Mouse (Mus musculus) heart, embryonic 10.5 days (tissue): Measurements from ENCODE around the gene Bbs9. TPM values are rescaled to one million over a fixed set of nuclear protein-coding genes. Genes with fewer than 3 reads are reported as not detected.
"Not testable (repeated sequence)": the region's sequence is repeated elsewhere in the genome, so short reads cannot be mapped to it uniquely, and the experiment has no call there.

ENCODE experiments used
- DNase-seq: peaks from one replicate; pipeline ENCODE4 v3.0.0-alpha.2; 2017; ENCODE audit warnings: low spot score
- H3K27ac ChIP-seq: fragments of 300-500 bp; sonication (generic); 2 replicates; pipeline ENCODE4 v1.5.1; 2016; ENCODE audit warnings: mild to moderate bottlenecking
- H3K27me3 ChIP-seq: fragments of 300-500 bp; sonication (generic); 2 replicates; pipeline ENCODE4 v1.6.1; 2016; ENCODE audit warnings: mild to moderate bottlenecking; ENCODE audit not compliant: poor library complexity, insufficient read depth, severe bottlenecking
- H3K36me3 ChIP-seq: fragments of 300-500 bp; sonication (generic); 2 replicates; pipeline ENCODE4 v1.6.1; 2016; ENCODE audit warnings: mild to moderate bottlenecking, moderate library complexity
- H3K4me1 ChIP-seq: fragments of 300-500 bp; sonication (generic); 2 replicates; pipeline ENCODE4 v1.6.1; 2016; ENCODE audit warnings: mild to moderate bottlenecking
- H3K4me3 ChIP-seq: fragments of 300-500 bp; sonication (generic); 2 replicates; pipeline ENCODE4 v1.5.1; 2016; ENCODE audit warnings: mild to moderate bottlenecking, moderate library complexity
- H3K9me3 ChIP-seq: fragments of 300-500 bp; sonication (generic); 2 replicates; pipeline ENCODE4 v1.6.1; 2016; ENCODE audit warnings: mild to moderate bottlenecking, moderate library complexity
- whole genome bisulfite sequencing: fragments of 180-500 bp; shearing (Covaris S2); methylation state at CpG from one replicate; pipeline ENCODE4 v1.1.7; 2016; 5-methylcytosine and 5-hydroxymethylcytosine counted together
- polyA plus RNA-seq: library from polyadenylated mRNA; unstranded; fragments of >200 nt; fragmentation: Nextera tagmentation; extraction: Ambion mirVana; gene quantifications from 2 replicates; pipeline ENCODE4 v1.2.1, GENCODE M21; 2016

Gene Bbs9
- polyA plus RNA-seq, 1 experiment from 2014 or later = 6.7 TPM

DNA sequence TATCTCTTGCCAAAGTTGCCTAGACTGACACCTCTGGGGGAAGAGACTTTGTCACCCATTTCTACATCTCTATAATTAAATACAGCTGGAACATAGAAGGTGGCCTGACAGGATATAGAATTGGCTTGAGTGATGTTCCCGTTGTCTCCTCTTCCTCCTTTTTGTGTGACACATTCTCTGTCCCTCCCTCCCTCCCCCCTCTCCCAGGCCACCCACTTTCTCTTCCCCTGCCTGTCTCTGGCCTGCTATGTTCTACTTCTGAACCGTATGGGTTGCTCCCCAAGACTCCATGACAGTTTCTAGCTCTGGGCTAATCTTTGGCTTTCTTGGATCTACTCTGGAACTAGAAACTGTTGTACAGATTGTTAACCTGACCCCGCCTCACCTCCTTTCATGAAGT, 348.3 kb downstream of the Bbs9 start:
- H3K27me3 ChIP-seq = no peaks in the 10 kb centered on the region
- H3K27ac ChIP-seq = no peak overlapping the region
- H3K9me3 ChIP-seq = no peaks in the 10 kb centered on the region
- H3K4me1 ChIP-seq = peaks cover 11% of the 10 kb centered on the region; the same call in 1 of the 2 replicates
- 53% methylated on average over 3 of the region's 3 CpGs for WGBS
- no peak overlapping the region for H3K4me3 ChIP-seq
- no peaks in the 10 kb centered on the region for H3K36me3 ChIP-seq
- DNase-seq = no peak

DNA sequence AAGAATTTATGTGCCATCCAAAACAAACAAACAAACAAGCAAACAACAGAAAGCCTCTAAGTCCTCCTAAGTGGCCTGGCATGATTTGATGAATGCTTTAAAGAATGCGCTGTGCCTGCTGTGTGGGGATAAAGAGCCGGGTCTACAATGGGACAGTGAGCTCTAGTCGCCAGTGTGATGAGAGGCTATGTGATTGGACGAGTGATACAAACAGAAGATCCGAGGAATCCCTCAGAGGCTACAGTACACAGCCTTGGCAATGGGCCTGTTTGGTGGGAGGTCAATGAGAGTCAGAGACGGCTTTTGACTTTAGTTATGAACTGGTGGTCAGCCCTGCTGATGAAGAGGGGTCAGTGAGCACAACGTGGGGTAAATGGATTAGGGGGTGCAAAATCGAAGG, 349.4 kb downstream of the Bbs9 start:
- Histone ChIP-seq H3K27ac (no peak overlapping the region), H3K27me3 (no peaks in the 10 kb centered on the region), H3K4me3 (no peak overlapping the region), H3K9me3 (no peaks in the 10 kb centered on the region), H3K4me1 (peaks cover 11% of the 10 kb centered on the region; the same call in 1 of the 2 replicates), H3K36me3 (no peaks in the 10 kb centered on the region)
- 52% methylated on average over 8 of the region's 8 CpGs for WGBS
- no peak for DNase-seq

DNA sequence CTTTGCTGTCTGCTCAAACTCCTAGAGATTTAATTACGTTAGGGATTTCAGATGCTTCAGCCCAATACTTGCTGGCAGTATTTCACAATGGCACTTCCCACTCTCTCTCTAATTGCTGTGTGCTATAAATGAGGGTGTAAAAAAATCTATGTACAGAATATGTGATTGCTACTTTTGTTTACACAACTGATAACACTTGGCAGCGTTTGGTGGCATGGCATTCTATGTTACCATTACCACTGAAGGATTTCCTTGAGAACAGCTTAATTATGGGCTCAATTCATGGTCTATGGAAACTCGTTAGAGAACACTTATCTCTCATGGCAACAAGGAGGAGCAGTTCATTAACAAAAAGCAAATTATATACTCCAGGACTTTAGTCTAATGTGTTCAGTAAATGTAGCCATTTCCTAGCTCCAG, 351.1 kb downstream of the Bbs9 start:
- H3K36me3 ChIP-seq = no peaks in the 10 kb centered on the region
- peaks cover 17% of the 10 kb centered on the region for H3K4me1 ChIP-seq
- H3K27me3 ChIP-seq = no peaks in the 10 kb centered on the region
- H3K27ac ChIP-seq = no peak overlapping the region
- WGBS = 70% methylated on average over 3 of the region's 3 CpGs
- H3K9me3 ChIP-seq = no peaks in the 10 kb centered on the region
- no peak for DNase-seq
- no peak overlapping the region for H3K4me3 ChIP-seq

DNA sequence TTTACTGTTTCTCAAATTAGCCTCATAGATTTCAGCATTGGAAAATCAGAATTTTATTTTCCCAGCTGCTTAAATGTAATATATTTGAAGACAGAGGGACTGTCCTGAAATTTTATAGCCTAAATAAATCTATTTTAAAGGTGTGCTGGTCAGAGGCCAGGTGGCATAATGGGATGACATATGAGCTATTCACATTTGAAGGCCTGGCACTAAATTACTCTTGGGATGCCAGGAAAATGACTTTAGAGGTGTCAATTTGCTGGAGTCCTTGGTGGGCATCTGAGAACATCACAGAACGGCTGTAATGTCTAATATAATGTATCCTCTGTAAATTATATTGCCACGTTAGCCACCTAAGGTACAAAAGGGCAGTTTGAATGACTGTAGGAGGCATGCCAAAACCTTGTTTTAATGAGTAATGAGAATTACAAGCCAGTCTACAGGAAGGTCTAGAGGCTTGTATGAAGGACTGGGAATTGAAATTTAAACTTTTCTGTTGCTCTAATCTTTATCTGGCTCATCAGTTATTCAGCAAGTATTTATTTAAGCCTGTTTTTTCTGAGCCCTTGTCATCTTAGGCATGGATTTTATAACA, 351.8 kb downstream of the Bbs9 start:
- Histone ChIP-seq H3K9me3 (no peaks in the 10 kb centered on the region), H3K4me1 (peaks cover 17% of the 10 kb centered on the region), H3K27ac (no peak overlapping the region), H3K36me3 (no peaks in the 10 kb centered on the region), H3K4me3 (no peak overlapping the region), H3K27me3 (no peaks in the 10 kb centered on the region)
- WGBS = 86% methylated on average over 2 of the region's 2 CpGs
- no peak for DNase-seq

DNA sequence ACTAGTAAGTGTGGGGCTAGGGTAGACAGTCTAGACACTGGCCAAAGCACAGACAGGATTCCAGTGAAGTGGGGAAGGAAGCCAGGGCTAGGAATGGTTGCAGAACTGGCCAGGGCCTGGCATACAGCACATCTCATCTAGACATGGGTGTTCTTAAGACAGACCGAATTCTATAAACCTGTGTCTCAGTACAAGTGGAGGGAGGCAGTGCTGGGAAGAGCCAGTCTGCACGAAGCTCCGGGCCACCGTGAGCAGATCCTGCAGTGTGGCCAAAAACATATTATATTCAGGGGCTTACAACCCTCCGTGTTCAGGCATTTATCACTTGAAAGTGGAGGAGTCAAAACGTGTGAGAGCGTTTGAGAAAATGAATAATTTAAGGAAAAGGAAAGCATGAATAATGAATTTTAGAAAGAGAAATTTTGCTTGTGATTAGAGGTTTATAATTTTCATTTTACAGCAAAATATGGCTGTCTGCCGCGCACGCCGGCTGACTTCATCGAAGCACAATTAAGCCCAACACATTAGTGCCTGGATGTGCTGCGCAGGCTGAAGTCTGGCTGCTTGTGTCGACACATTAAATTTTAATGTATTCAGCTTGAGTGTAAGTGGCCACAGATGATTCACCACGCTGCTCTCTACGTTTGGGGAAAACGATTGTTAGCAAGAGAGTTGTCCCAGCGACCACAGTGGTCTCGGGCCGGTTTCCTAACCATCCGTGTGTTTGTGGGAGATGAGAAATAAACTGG, 353.9 kb downstream of the Bbs9 start:
- H3K27me3 ChIP-seq = no peaks in the 10 kb centered on the region
- WGBS = 89% methylated on average over 21 of the region's 21 CpGs
- H3K9me3 ChIP-seq = no peaks in the 10 kb centered on the region
- peaks cover 13% of the 10 kb centered on the region for H3K4me1 ChIP-seq
- no peaks in the 10 kb centered on the region for H3K36me3 ChIP-seq
- DNase-seq = no peak
- H3K4me3 ChIP-seq = no peak overlapping the region
- no peak overlapping the region for H3K27ac ChIP-seq

DNA sequence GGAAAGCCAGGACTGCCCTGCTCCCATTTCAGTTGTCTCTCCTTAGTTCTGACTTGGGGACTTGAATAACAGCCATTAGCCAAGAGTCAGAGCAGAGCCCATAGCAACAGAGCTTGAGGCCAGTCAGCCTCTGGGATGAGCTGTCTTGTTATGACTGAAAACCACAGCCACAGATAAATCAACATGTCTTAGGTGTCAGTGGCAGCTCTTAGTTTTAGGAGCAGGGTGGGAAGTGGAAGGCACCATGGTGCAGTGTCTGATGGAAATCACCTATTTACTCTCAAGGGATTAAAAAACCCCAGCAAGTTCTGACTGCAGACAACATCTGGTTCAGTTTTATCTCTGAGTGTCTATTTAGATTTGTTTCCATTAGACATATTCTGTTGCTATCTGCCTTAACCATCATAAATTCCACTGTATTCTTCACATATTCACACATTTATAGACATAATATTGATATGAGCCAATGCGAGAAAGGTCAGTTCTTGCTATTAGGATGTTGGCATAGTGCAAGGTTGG, 359.5 kb downstream of the Bbs9 start:
- Histone ChIP-seq H3K4me1 (peaks cover 20% of the 10 kb centered on the region), H3K36me3 (no peaks in the 10 kb centered on the region), H3K27ac (no peak overlapping the region), H3K27me3 (no peaks in the 10 kb centered on the region), H3K9me3 (no peaks in the 10 kb centered on the region), H3K4me3 (no peak overlapping the region)
- WGBS = 90% methylated on average over 1 of the region's 1 CpGs
- no peak for DNase-seq

DNA sequence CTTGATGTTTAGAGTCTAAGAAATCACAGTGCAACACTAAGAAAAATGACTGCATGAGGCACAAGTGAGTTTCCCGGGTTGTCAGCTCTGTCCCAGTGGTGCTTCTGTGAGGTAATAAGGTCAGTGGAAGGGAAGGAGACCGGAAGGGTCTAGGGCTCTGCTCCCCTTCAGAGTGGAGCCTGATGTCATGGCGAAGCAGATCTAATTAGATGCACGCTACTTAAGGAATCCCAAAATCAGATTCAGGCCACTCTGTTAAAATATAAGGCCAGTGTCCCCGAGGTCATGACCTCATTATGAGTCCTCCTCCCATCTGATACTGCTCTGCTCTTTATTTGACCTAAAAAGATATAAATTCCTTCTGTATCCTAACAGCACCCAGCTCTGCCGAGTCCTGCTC, 361.5 kb downstream of the Bbs9 start:
- Histone ChIP-seq H3K36me3 (no peaks in the 10 kb centered on the region), H3K4me3 (no peak overlapping the region), H3K4me1 (peaks cover 14% of the 10 kb centered on the region), H3K9me3 (no peaks in the 10 kb centered on the region), H3K27me3 (no peaks in the 10 kb centered on the region), H3K27ac (peak overlapping the region; percentile 44; the same call in 1 of the 2 replicates)
- DNase-seq = no peak
- 69% methylated on average over 6 of the region's 6 CpGs for WGBS

DNA sequence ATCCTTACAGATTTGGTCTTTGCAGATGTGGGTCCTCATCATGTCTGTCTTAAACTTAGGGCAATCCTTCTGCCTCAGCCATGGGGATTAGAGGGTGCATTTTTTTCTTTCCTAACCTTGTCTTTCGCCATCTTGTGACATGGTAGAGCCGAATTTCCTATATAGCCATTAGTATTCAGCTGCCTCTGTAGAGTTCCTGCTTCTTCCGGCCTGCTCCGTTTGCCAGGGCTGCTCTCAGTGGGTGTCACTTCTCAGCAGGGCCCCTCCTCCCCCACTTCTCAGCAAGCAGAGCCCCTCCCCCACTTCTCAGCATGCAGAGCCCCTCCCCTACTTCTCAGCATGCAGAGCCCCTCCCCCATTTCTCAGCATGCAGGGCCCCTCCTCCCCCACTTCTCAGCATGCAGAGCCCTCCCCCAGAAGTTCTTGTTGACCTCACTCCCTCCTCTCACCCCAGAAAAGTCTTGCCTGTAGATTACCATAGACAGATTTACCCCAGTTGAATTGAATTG, 362.2 kb downstream of the Bbs9 start:
- no peak overlapping the region for H3K4me3 ChIP-seq
- no peaks in the 10 kb centered on the region for H3K36me3 ChIP-seq
- H3K4me1 ChIP-seq = peaks cover 14% of the 10 kb centered on the region
- H3K27me3 ChIP-seq = no peaks in the 10 kb centered on the region
- WGBS = 27% methylated on average over 4 of the region's 4 CpGs
- H3K27ac ChIP-seq = peak overlapping the region; percentile 44
- H3K9me3 ChIP-seq = no peaks in the 10 kb centered on the region
- no peak for DNase-seq

DNA sequence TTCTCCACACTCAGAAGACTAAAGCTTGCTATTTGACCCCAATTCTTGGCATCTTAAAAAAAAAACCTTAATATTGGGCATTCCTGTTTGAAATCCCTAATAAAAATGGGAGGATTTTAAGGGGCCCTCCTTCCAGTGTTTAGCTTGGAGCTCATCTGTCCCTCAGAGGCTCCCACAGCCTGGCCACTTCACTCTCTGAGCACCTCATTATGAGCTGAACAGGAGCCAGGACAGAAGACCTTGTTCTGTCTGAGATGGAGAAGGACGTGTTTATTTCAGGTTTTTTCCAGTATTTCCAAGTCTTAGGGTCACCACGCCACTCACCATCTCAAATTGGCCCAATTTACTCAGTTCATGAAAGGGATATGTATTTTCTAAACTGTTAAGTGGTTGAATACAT, 370.5 kb downstream of the Bbs9 start:
- WGBS = 83% methylated on average over 2 of the region's 2 CpGs
- no peaks in the 10 kb centered on the region for H3K9me3 ChIP-seq
- no peak overlapping the region for H3K4me3 ChIP-seq
- no peaks in the 10 kb centered on the region for H3K27me3 ChIP-seq
- H3K4me1 ChIP-seq = peaks cover 3% of the 10 kb centered on the region; the same call in 1 of the 2 replicates
- no peak overlapping the region for H3K27ac ChIP-seq
- H3K36me3 ChIP-seq = no peaks in the 10 kb centered on the region
- DNase-seq = no peak

DNA sequence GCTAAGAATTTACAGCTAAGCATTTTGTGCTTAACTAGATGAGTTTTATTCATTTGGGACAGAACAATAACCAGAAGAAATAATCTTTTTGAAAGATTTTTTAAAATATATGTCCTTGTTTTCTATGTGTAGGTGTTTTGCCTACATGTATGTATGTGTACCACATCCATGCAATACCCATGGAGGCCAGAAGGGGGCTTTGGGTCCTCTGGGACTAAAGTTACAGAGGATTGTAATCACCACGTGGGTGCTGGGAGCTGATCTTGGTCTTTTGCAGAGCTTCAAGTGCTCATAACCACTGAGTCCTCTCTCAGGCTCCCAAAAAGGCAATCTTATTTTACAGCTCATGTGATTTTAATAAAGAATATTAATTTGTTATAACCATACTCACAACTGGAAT, 371.3 kb downstream of the Bbs9 start:
- Histone ChIP-seq H3K4me3 (no peak overlapping the region), H3K9me3 (no peaks in the 10 kb centered on the region), H3K4me1 (peaks cover 3% of the 10 kb centered on the region; the same call in 1 of the 2 replicates), H3K27ac (no peak overlapping the region), H3K36me3 (no peaks in the 10 kb centered on the region), H3K27me3 (no peaks in the 10 kb centered on the region)
- no peak for DNase-seq
- 74% methylated on average over 1 of the region's 1 CpGs for WGBS

DNA sequence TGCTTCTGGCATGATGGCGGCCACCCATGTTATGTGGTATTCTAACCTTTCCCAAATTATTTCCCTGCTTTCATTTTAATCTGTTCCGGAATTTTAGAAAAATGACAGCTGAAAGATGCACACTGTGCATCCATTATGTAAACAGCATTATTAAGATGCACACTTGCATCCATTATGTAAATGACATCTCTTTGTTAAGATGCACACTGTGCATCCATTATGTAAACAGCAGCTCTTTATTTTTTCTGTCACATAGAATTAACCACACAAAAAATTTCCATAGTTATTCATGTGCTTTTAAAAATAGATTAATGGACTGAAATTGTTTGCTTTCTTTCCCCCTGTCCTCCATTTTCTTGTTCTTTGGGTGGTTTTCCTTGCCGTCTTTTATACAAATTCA, 373.3 kb downstream of the Bbs9 start:
- Histone ChIP-seq H3K27ac (no peak overlapping the region), H3K9me3 (no peaks in the 10 kb centered on the region), H3K4me1 (peaks cover 3% of the 10 kb centered on the region; the same call in 1 of the 2 replicates), H3K36me3 (no peaks in the 10 kb centered on the region), H3K27me3 (no peaks in the 10 kb centered on the region), H3K4me3 (no peak overlapping the region)
- no peak for DNase-seq
- WGBS = 84% methylated on average over 3 of the region's 3 CpGs

DNA sequence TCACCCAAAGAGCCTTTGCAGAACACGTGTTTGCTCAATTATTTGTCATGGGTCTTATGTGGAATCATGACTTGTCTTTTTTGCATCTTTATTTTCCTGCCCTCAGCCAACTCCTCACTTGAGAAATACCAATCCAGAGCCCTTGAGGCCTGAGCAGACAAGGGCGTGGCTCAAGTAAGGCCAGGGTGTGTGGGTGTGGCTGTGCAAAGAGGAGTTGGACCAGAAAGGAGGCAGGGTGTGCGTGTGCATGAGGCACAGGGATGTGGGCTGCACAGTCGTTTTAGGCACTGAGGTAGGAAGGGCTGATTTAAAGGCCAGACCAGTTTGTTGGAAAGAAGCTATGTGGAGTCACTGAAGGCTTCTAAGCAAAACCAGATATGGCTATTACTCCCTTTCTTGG, 373.7 kb downstream of the Bbs9 start:
- WGBS = 71% methylated on average over 4 of the region's 4 CpGs
- H3K4me3 ChIP-seq = no peak overlapping the region

DNA sequence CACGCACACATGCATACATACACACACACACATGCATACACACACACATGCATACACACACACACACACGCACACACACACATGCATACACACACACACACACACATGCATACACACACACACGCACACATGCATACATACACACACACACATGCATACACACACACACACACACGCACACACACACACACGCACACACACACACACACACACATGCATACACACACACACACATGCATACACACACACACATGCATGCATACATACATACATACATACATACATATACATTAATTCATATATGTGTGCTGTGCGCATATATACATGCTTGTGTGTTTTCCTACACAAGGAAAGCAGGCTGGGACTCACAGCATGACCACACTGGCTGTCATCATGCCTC, 393.6 kb downstream of the Bbs9 start:
- H3K36me3 ChIP-seq, DNase-seq, H3K4me3 ChIP-seq, H3K27me3 ChIP-seq, H3K4me1 ChIP-seq, H3K9me3 ChIP-seq, H3K27ac ChIP-seq: not testable (repeated sequence)
- 78% methylated on average over 6 of the region's 6 CpGs for WGBS

More for the DNA sequence above, 373.7 kb downstream of the Bbs9 start:
- no peak for DNase-seq
- H3K4me1 ChIP-seq = peaks cover 3% of the 10 kb centered on the region; the same call in 1 of the 2 replicates
- no peaks in the 10 kb centered on the region for H3K27me3 ChIP-seq
- no peak overlapping the region for H3K27ac ChIP-seq
- no peaks in the 10 kb centered on the region for H3K36me3 ChIP-seq
- H3K9me3 ChIP-seq = no peaks in the 10 kb centered on the region
